ENCODE assay signal across 16 mouse cellular contexts in genomic region chr7:110983621-110984020, GRCm38 (mm10). TPM values are rescaled to one million over a fixed set of nuclear protein-coding genes. Genes with fewer than 3 reads are reported as not detected.
DNase-seq lines count a peak whose midpoint lies in the region; ATAC-seq and TF ChIP-seq lines count a peak whose summit lies in the region.
"Had no signal": no experiment of that assay in that cellular context is flagged by ENCODE, and none has a peak within 500 bp of the region (broad histone marks: within the 10 kb centered on the region; RNA-seq: fewer than 3 reads in every experiment).

No protein-coding gene starts in this region.

- no peak for ATAC-seq in liver, embryonic 13.5 days (ENCODE audit: low read depth)
- no peak for ATAC-seq in liver, embryonic 12.5 days
- ATAC-seq in stomach, embryonic 14.5 days (ENCODE audit: insufficient number of reproducible peaks, insufficient read depth, low FRiP score, low read depth) = no peak
- ATAC-seq: midbrain, embryonic 16.5 days had no signal

- H3K27ac ChIP-seq in gastrocnemius, adult 2 months = peak overlapping the region; percentile 78; the same call in 1 of the 2 replicates
- H3K27ac ChIP-seq in liver, embryonic 13.5 days = 0 out of 2 replicates have a peak overlapping the region, but pooled peaks have one; percentile 34
- no peak overlapping the region for H3K27ac ChIP-seq in liver, embryonic 12.5 days
- peak overlapping the region; percentile 94 for H3K27ac ChIP-seq in stomach, embryonic 14.5 days (ENCODE audit: low read length)
- H3K27ac ChIP-seq: left cerebral cortex, adult 2 months; limb, embryonic 10.5 days had no signal

- no peak overlapping the region for H3K4me2 ChIP-seq in liver, embryonic 13.5 days
- H3K4me2 ChIP-seq in liver, embryonic 12.5 days = no peak overlapping the region
- no peak overlapping the region for H3K4me2 ChIP-seq in stomach, embryonic 14.5 days (replicated peaks; ENCODE audit: low read depth, low read length)
- H3K4me2 ChIP-seq: liver, embryonic 11.5 days had no signal

- 70% methylated on average over 5 of the region's 5 CpGs for WGBS in liver, embryonic 13.5 days (ENCODE audit: insufficient replicate concordance)
- 70% methylated on average over 5 of the region's 5 CpGs for WGBS in liver, embryonic 12.5 days (ENCODE audit: insufficient replicate concordance)
- 34% methylated on average over 5 of the region's 5 CpGs for WGBS in stomach, embryonic 14.5 days

- no peak for DNase-seq in gastrocnemius, adult 2 months
- no peak for DNase-seq in gastrocnemius, postnatal 36 days
- no peak for DNase-seq in liver, embryonic 13.5 days
- DNase-seq in kidney, postnatal 14 days = peak; percentile 61
- DNase-seq in layer of hippocampus, adult 8-10 months (ENCODE audit: low spot score in 2 of 2) = no peak
- DNase-seq in spleen, postnatal 14 days (ENCODE audit: low spot score in 2 of 2) = no peak
- DNase-seq: cerebellum, postnatal 10 days; gastrocnemius, postnatal 25 days; right cerebral cortex, adult 18-20 months; thymus, postnatal 36 days had no signal

- no peaks in the 10 kb centered on the region for H3K36me3 ChIP-seq in liver, embryonic 13.5 days
- H3K36me3 ChIP-seq in liver, embryonic 12.5 days = no peaks in the 10 kb centered on the region
- no peaks in the 10 kb centered on the region for H3K36me3 ChIP-seq in stomach, embryonic 14.5 days (ENCODE audit: control insufficient read depth, insufficient read depth, low read length)
- H3K36me3 ChIP-seq: limb, embryonic 10.5 days had no signal

- intact Hi-C loops in gastrocnemius, adult 2 months (cut with DNase I) = no loop called here
- intact Hi-C loops in gastrocnemius, postnatal 36 days (cut with DNase I) = loop anchor here (2.0 kb wide), 1 partner anchor 31 kb away; no protein-coding TSS in a partner anchor

- H3K27me3 ChIP-seq in liver, embryonic 13.5 days = no peaks in the 10 kb centered on the region
- no peaks in the 10 kb centered on the region for H3K27me3 ChIP-seq in liver, embryonic 12.5 days (replicated peaks)
- H3K27me3 ChIP-seq in stomach, embryonic 14.5 days (ENCODE audit: control insufficient read depth, insufficient read depth, low read length) = no peaks in the 10 kb centered on the region

- H3K9ac ChIP-seq in liver, embryonic 13.5 days = no peak overlapping the region
- H3K9ac ChIP-seq in liver, embryonic 12.5 days = no peak overlapping the region
- no peak overlapping the region for H3K9ac ChIP-seq in stomach, embryonic 14.5 days (replicated peaks; ENCODE audit: low read depth, low read length)

- no peak overlapping the region for H3K4me3 ChIP-seq in gastrocnemius, adult 2 months
- H3K4me3 ChIP-seq in liver, embryonic 13.5 days (replicated peaks) = no peak overlapping the region
- no peak overlapping the region for H3K4me3 ChIP-seq in liver, embryonic 12.5 days
- H3K4me3 ChIP-seq in stomach, embryonic 14.5 days (ENCODE audit: low read depth, low read length) = no peak overlapping the region
- H3K4me3 ChIP-seq: left cerebral cortex, adult 2 months; limb, embryonic 10.5 days had no signal

- peaks cover 27% of the 10 kb centered on the region for H3K4me1 ChIP-seq in liver, embryonic 13.5 days (replicated peaks)
- peaks cover 22% of the 10 kb centered on the region for H3K4me1 ChIP-seq in liver, embryonic 12.5 days
- peaks cover 2% of the 10 kb centered on the region; the same call in 1 of the 2 replicates for H3K4me1 ChIP-seq in stomach, embryonic 14.5 days (ENCODE audit: control insufficient read depth, insufficient read depth, low read length)

- H3K9me3 ChIP-seq in liver, embryonic 13.5 days (replicated peaks) = no peaks in the 10 kb centered on the region
- H3K9me3 ChIP-seq in liver, embryonic 12.5 days (replicated peaks) = no peaks in the 10 kb centered on the region
- H3K9me3 ChIP-seq in stomach, embryonic 14.5 days (ENCODE audit: control insufficient read depth, low read depth, low read length) = no peaks in the 10 kb centered on the region
- H3K9me3 ChIP-seq: limb, embryonic 10.5 days had no signal

- TF ChIP-seq CTCF in gastrocnemius, adult 2 months (IDR thresholded peaks at IDR 0.05) = no peak

RNA-seq across cellular contexts. Expression of gene Mrvi1, which starts 1.4 kb away (rescaled TPM):
- total RNA-seq in gastrocnemius, adult 2 months (2021) = 1 to 10 TPM; 4.1 to 4.7 TPM
- 1 to 10 TPM; 6.0 to 6.5 TPM for total RNA-seq in gastrocnemius, postnatal 36 days (2021)
- 6.2 and 9.4 TPM in 2 replicates for polyA plus RNA-seq in liver, embryonic 13.5 days (2015; fragmentation: Nextera tagmentation; extraction: Ambion mirVana)
- 14.7 and 14.9 TPM in 2 replicates for polyA plus RNA-seq in liver, embryonic 12.5 days (2016; fragmentation: Nextera tagmentation; extraction: Ambion mirVana)
- polyA plus RNA-seq in stomach, embryonic 14.5 days (2014; fragmentation: Nextera tagmentation; extraction: Ambion mirVana) = 30.0 and 36.3 TPM in 2 replicates
- total RNA-seq in layer of hippocampus, adult 8-10 months (2022) = 1 to 10 TPM; 1.7 to 5.9 (median 3.5) TPM

RNA-seq across cellular contexts. Expression of gene Ctr9, which starts 45.1 kb away (rescaled TPM):
- total RNA-seq in gastrocnemius, adult 2 months (2021) = 10 to 100 TPM; 16.1 to 16.4 TPM
- total RNA-seq in gastrocnemius, postnatal 36 days (2021) = 10 to 100 TPM; 12.6 to 12.9 TPM
- polyA plus RNA-seq in liver, embryonic 13.5 days (2015; fragmentation: Nextera tagmentation; extraction: Ambion mirVana) = 29.3 and 35.6 TPM in 2 replicates
- polyA plus RNA-seq in liver, embryonic 12.5 days (2016; fragmentation: Nextera tagmentation; extraction: Ambion mirVana) = 40.3 and 40.5 TPM in 2 replicates
- polyA plus RNA-seq in stomach, embryonic 14.5 days (2014; fragmentation: Nextera tagmentation; extraction: Ambion mirVana) = 60.2 and 63.3 TPM in 2 replicates
- 10 to 100 TPM; 42.6 to 54.4 (median 45.5) TPM for total RNA-seq in layer of hippocampus, adult 8-10 months (2022)
